Mouse (Mus musculus) CH12.LX (cell line): ENCODE measurements around the gene Rab11fip3. TPM values are rescaled to one million over a fixed set of nuclear protein-coding genes. Genes with fewer than 3 reads are reported as not detected.

Source experiments
- DNase-seq: peaks from one replicate; pipeline ENCODE4 v3.0.0-alpha.2; 2013; ENCODE audit errors: extremely low read depth
- H3K27ac ChIP-seq: 2 replicates; pipeline ENCODE4 v1.5.1; 2012; ENCODE audit warnings: low read depth, mild to moderate bottlenecking, control low read depth, moderate library complexity; ENCODE audit not compliant: insufficient read depth
- H3K27me3 ChIP-seq: replicated peaks from 2 replicates; pipeline ENCODE3; 2012; ENCODE audit warnings: inconsistent platforms
- H3K36me3 ChIP-seq, 2 experiments: replicated peaks in 1 of 2; 2 replicates each; pipeline versions ENCODE3 to v1.6.1; 2012; ENCODE audit warnings: inconsistent platforms in 1 of 2, low read length in 1 of 2, mild to moderate bottlenecking in 1 of 2, mixed read lengths in 1 of 2, moderate library complexity in 1 of 2; ENCODE audit not compliant: control insufficient read depth in 1 of 2, insufficient read depth in 1 of 2
- H3K4me1 ChIP-seq, 2 experiments: 2 replicates each; pipeline ENCODE4 v1.6.1; 2012; ENCODE audit warnings: inconsistent platforms in 1 of 2, moderate library complexity in 1 of 2; ENCODE audit not compliant: insufficient read depth in 2 of 2, control insufficient read depth in 1 of 2
- H3K4me2 ChIP-seq: 2 replicates; pipeline ENCODE4 v1.6.1; 2012; ENCODE audit warnings: low read depth, mild to moderate bottlenecking, control low read depth; ENCODE audit not compliant: poor library complexity, insufficient read depth, severe bottlenecking
- H3K4me3 ChIP-seq, 3 experiments: fragments of 150-350 bp in 1 of 3; sonication (generic) in 1 of 3; replicated peaks in 1 of 3; 2 replicates each; pipeline versions ENCODE3 to v1.5.1; 2011 to 2012; ENCODE audit warnings: low read depth in 2 of 3, low read length in 2 of 3, mild to moderate bottlenecking in 2 of 3, moderate library complexity in 2 of 3, control low read depth in 1 of 3, improper control_type of control experiment in 1 of 3, inconsistent platforms in 1 of 3, mixed read lengths in 1 of 3; ENCODE audit not compliant: poor library complexity in 1 of 3
- H3K79me2 ChIP-seq: replicated peaks from 2 replicates; pipeline ENCODE4 v1.6.1; 2012; ENCODE audit warnings: mild to moderate bottlenecking, moderate library complexity; ENCODE audit not compliant: control insufficient read depth, poor library complexity, insufficient read depth, severe bottlenecking; ENCODE audit errors: extremely low read depth
- H3K9ac ChIP-seq: 2 replicates; pipeline ENCODE4 v1.6.1; 2012; ENCODE audit warnings: low read depth, mild to moderate bottlenecking, control low read depth, moderate library complexity; ENCODE audit not compliant: insufficient read depth
- H3K9me3 ChIP-seq: replicated peaks from 2 replicates; pipeline ENCODE3; 2012; ENCODE audit warnings: low read length, inconsistent platforms, mixed read lengths
- CHD1 ChIP-seq: IDR thresholded peaks from 2 replicates; pipeline ENCODE4 v1.6.1; 2012; ENCODE audit warnings: low read depth, low read length, improper control_type of control experiment, inconsistent platforms
- ETS1 ChIP-seq: conservative IDR thresholded peaks from 2 replicates; pipeline ENCODE4 v1.6.1; 2012; ENCODE audit warnings: low read depth, mild to moderate bottlenecking, inconsistent platforms, low read length, improper control_type of control experiment, moderate library complexity
- GABPA ChIP-seq: IDR thresholded peaks from 2 replicates; pipeline ENCODE4 v1.6.1; 2012; ENCODE audit warnings: low read depth, low read length, improper control_type of control experiment, inconsistent platforms; ENCODE audit not compliant: insufficient replicate concordance
- MXI1 ChIP-seq: IDR thresholded peaks from 2 replicates; pipeline ENCODE4 v1.6.1; 2011; ENCODE audit warnings: mild to moderate bottlenecking, low read depth, low read length, improper control_type of control experiment
- PAX5 ChIP-seq: IDR thresholded peaks from 2 replicates; pipeline ENCODE4 v1.6.1; 2012; ENCODE audit warnings: low read length, inconsistent platforms, mixed read lengths
- POLR2AphosphoS2 ChIP-seq: IDR thresholded peaks from 2 replicates; pipeline ENCODE4 v1.6.1; 2011; ENCODE audit warnings: low read depth, low read length, improper control_type of control experiment
- RCOR1 ChIP-seq: conservative IDR thresholded peaks from 2 replicates; pipeline ENCODE4 v1.6.1; 2012; ENCODE audit warnings: low read depth, mild to moderate bottlenecking, inconsistent platforms, low read length, improper control_type of control experiment
- SIN3A ChIP-seq: IDR thresholded peaks from 2 replicates; pipeline ENCODE4 v1.6.1; 2012; ENCODE audit warnings: low read length, improper control_type of control experiment, inconsistent platforms
- SMC3 ChIP-seq: IDR thresholded peaks from 2 replicates; pipeline ENCODE4 v1.6.1; 2011; ENCODE audit warnings: low read depth, low read length, improper control_type of control experiment
- TCF12 ChIP-seq: IDR thresholded peaks from 2 replicates; pipeline ENCODE4 v1.6.1; 2014; ENCODE audit warnings: low read depth, mild to moderate bottlenecking, inconsistent platforms, low read length, improper control_type of control experiment
- UBTF ChIP-seq: IDR thresholded peaks from 2 replicates; pipeline ENCODE4 v1.6.1; 2012; ENCODE audit warnings: low read depth, mild to moderate bottlenecking, inconsistent platforms, low read length, improper control_type of control experiment, moderate library complexity
- dilution Hi-C: fragments of 300-500 bp; cut with MboI; formaldehyde crosslinking; loops from 2 replicates; pipeline ENCODE4 v1.14.3; 2020; ENCODE audit warnings: low sequenced_read_pairs; ENCODE audit not compliant: extremely low pct_unique_long_range_greater_than_20kb, extremely low pct_ligation_motif_present
- in situ Hi-C: fragments of 300-500 bp; cut with MboI; formaldehyde crosslinking; loops from 3 replicates; pipeline ENCODE4 v1.14.3; 2019; ENCODE audit warnings: low sequenced_read_pairs, low pct_ligation_motif_present, low pct_unique_long_range_greater_than_20kb, mixed read lengths
- polyA plus RNA-seq: library from polyadenylated mRNA; unstranded; fragments of >175 nt; gene quantifications from 2 replicates; pipeline ENCODE4 v1.2.1, GENCODE M21; 2012; ENCODE audit warnings: low read depth; ENCODE audit not compliant: insufficient read length
- total RNA-seq, 2 experiments: library from RNA; depleted of rRNA; stranded (reverse); fragments of 300-350 nt in 1 of 2; fragments of >200 nt in 1 of 2; gene quantifications; 2 replicates each; pipeline ENCODE4 v1.2.3; 2012 to 2014

Gene Rab11fip3
- total and polyA plus RNA-seq, 3 experiments, result 3.5 to 7.6 (median 4.6) TPM

DNA sequence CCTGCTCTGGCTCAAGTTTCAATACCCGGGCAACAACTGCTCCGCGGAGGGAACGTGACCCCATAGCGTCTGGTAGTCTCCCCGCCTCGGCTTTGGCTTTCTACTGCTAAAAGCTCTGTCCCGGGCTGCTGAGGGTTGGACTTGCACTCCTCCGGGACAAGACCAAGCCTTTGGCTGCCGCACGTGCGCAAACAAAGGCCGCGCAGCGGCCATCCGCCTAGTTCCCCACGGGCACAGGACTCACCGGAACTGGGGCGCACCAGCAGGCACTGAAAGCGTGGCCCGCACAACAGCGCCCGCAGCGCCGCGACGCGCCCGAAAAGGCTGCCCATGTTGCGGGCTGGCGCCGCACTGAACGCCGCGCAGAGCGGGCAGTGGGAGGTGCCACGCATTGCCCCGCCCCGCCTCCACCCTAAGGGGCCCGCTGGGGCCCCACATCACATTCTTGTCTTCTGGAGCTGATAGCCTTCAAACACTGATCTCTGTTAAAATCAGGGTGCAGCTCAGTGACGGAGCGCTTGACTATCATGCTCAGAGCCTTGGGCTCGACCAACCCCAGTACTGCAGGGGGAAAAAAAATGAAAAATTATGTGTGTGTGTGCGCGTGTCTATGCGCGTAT is 25.9 kb upstream of the Rab11fip3 start, which contains the start of gene Nme4:
Gene Nme4, minus strand, starts transcription at position 482 of the 620 bp plus-strand sequence.
- no peak within 1 kb of the TSS for H3K4me3 ChIP-seq
- in situ Hi-C loops, result no loop called here

GRCm38 (mm10) chr17:26094531-26095110 is 25.3 kb upstream of the Rab11fip3 start:
- no peak overlapping the region for H3K27ac ChIP-seq
- dilution Hi-C loops, result no loop called here
- H3K9ac ChIP-seq, result no peak overlapping the region
- DNase-seq, result no peak
- H3K27me3 ChIP-seq, result peaks cover 22% of the 10 kb centered on the region
- H3K4me1 ChIP-seq, result 0 out of 4 replicates have a peak, but pooled peaks cover 0 to 3% of the 10 kb centered on the region in 2 experiments
- H3K36me3 ChIP-seq, result no peaks in the 10 kb centered on the region
- TF ChIP-seq POLR2AphosphoS2, result no peak
- TF ChIP-seq UBTF, result no peak
- TF ChIP-seq MXI1, result no peak
- no peak for TF ChIP-seq PAX5
- TF ChIP-seq TCF12, result no peak
- TF ChIP-seq SIN3A, result no peak
- no peak for TF ChIP-seq RCOR1
- no peak overlapping the region for H3K4me2 ChIP-seq
- H3K9me3 ChIP-seq, result peaks cover 6% of the 10 kb centered on the region
- in situ Hi-C loops, result loop anchor here (5.0 kb wide), 2 partner anchors 82 to 212 kb away; partner anchors contain the start of gene Wfikkn1
- no peaks in the 10 kb centered on the region for H3K79me2 ChIP-seq
- H3K4me3 ChIP-seq, result no peak overlapping the region

More for the DNA sequence above, 25.9 kb upstream of the Rab11fip3 start, which contains the start of gene Nme4:
- no peak for TF ChIP-seq GABPA
- TF ChIP-seq CHD1, result no peak
- TF ChIP-seq ETS1, result no peak
- no peak for TF ChIP-seq RCOR1
- no peak for TF ChIP-seq SMC3
- no peak for TF ChIP-seq SIN3A
- DNase-seq, result no peak
- Histone ChIP-seq H3K79me2 (no peaks in the 10 kb centered on the region), H3K9ac (no peak within 1 kb of the TSS), H3K36me3 (no peaks in the 10 kb centered on the region), H3K4me1 (0 out of 4 replicates have a peak, but pooled peaks cover 0 to 3% of the 10 kb centered on the region in 2 experiments), H3K4me2 (no peak within 1 kb of the TSS), H3K27ac (no peak within 1 kb of the TSS), H3K27me3 (peaks cover 22% of the 10 kb centered on the region), H3K9me3 (peaks cover 6% of the 10 kb centered on the region)
- dilution Hi-C loops, result no loop called here
